Mouse (Mus musculus) C2C12 (cell line): ENCODE results near the gene Hist1h4h. TPM values are rescaled to one million over a fixed set of nuclear protein-coding genes. Genes with fewer than 3 reads are reported as not detected.
A peak's percentile ranks its signal among the peaks of the same experiment; 100 is the strongest.

ENCODE experiments used
- H3K27me3 ChIP-seq: one replicate; pipeline ENCODE4 v1.6.1; 2011; ENCODE audit not compliant: control insufficient read depth, insufficient read depth, insufficient read length
- H3K36me3 ChIP-seq: one replicate; pipeline ENCODE4 v1.6.1; 2011; ENCODE audit not compliant: control insufficient read depth, insufficient read depth
- H3K4me3 ChIP-seq: one replicate; pipeline ENCODE4 v1.5.1; 2011; ENCODE audit warnings: mild to moderate bottlenecking, control low read depth; ENCODE audit not compliant: poor library complexity, insufficient read depth, severe bottlenecking
- H3K79me2 ChIP-seq: one replicate; pipeline ENCODE4 v1.6.1; 2011; ENCODE audit not compliant: control insufficient read depth, insufficient read depth
- H3K79me3 ChIP-seq: one replicate; pipeline ENCODE4 v1.6.1; 2011; ENCODE audit warnings: low read depth, control low read depth
- H3ac ChIP-seq: one replicate; pipeline ENCODE3; 2011; ENCODE audit warnings: low read depth; ENCODE audit not compliant: control insufficient read depth, insufficient read length
- CEBPB ChIP-seq: IDR thresholded peaks from one replicate; pipeline ENCODE4 v1.6.1; 2011; ENCODE audit warnings: low read depth, mild to moderate bottlenecking, control low read depth, moderate library complexity
- CTCF ChIP-seq: IDR thresholded peaks from one replicate; pipeline ENCODE4 v1.5.1; 2011; ENCODE audit not compliant: control insufficient read depth, insufficient read depth, insufficient read length
- FOSL1 ChIP-seq: IDR thresholded peaks from one replicate; pipeline ENCODE4 v1.8.0; 2011; ENCODE audit warnings: mild to moderate bottlenecking, low read length; ENCODE audit not compliant: poor library complexity, insufficient read depth, severe bottlenecking
- MAX ChIP-seq: IDR thresholded peaks from one replicate; pipeline ENCODE4 v1.6.1; 2011; ENCODE audit warnings: mild to moderate bottlenecking, control low read depth
- MYOD1 ChIP-seq: IDR thresholded peaks from one replicate; pipeline ENCODE4 v1.6.1; 2011; ENCODE audit warnings: low read depth; ENCODE audit not compliant: control insufficient read depth, insufficient read length
- MYOG ChIP-seq: IDR thresholded peaks from one replicate; pipeline ENCODE4 v1.6.1; 2011; ENCODE audit not compliant: control insufficient read depth, insufficient read length; ENCODE audit errors: extremely low read depth
- USF1 ChIP-seq: IDR thresholded peaks from one replicate; pipeline ENCODE4 v1.6.1; 2011; ENCODE audit warnings: low read depth, mild to moderate bottlenecking, control low read depth, moderate library complexity
- long read RNA-seq, 2 experiments: library from polyadenylated mRNA; unstranded; transcript quantifications; one replicate each; pipeline ENCODE4 v2.0.0; 2019 to 2020
- polyA plus RNA-seq: library from polyadenylated mRNA; unstranded; fragments of >200 nt; fragmentation: generic; extraction: Trizol; gene quantifications from one replicate; pipeline ENCODE4 v1.2.1, GENCODE M21; 2012; ENCODE audit warnings: missing spikeins

Hist1h4h gene
- 6.9 TPM for polyA plus RNA-seq
- long read RNA-seq, experiment 1, partial matches to known transcripts, result 0 of 2 reads
- long read RNA-seq, experiment 1, other reads (novel, unspliced or antisense), result 0 of 2 reads
- long read RNA-seq, experiment 2, result 0 reads

DNA sequence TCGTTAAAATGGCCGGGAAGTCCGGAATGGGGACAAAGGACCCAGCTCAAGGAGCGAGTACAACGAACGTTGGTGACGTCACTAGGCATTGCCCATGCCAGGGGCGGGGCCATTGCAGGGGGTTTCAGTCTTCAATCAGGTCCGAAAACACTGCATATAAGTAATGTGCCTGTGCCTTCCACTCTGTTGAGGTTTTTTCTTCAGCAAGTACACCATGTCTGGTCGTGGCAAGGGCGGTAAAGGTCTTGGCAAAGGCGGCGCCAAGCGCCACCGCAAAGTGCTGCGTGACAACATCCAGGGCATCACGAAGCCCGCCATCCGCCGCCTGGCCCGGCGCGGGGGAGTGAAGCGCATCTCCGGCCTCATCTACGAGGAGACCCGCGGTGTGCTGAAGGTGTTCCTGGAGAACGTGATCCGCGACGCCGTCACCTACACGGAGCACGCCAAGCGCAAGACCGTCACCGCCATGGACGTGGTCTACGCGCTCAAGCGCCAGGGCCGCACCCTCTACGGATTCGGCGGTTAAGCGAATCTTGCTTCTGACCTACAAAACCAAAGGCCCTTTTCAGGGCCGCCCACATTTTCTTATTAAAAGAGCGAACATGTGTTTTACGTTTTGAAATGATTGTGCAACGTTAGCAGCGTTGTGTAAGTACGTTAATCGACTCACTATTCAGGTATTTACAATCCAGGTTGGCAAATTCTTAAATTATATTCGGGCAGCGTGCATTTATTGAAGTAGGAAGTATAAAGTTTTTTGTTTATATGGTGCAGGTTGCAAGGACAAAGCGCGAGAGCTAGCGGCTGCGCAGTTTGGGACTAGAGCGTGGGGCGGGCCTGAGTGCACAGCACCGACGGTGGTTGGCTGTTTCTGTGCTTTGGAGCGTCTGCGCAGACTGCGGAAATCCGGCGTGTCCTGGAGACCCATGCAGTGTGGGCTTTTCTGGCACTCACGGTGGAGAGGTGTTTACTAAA lies at the start of gene Hist1h4h:
Hist1h4h (plus strand) TSS at position 150 of the 975 bp plus-strand sequence.
- Histone ChIP-seq H3K27me3 (no peaks in the 10 kb centered on the region), H3K79me3 (no peaks in the 10 kb centered on the region), H3K79me2 (peaks cover 4% of the 10 kb centered on the region), H3K4me3 (peak within 1 kb of the TSS; percentile 25), H3K36me3 (no peaks in the 10 kb centered on the region), H3ac (peak within 1 kb of the TSS; percentile 56)
- TF ChIP-seq CEBPB (peak; percentile 92), CTCF (no peak)

- H3K79me2 ChIP-seq, result no peaks in the 10 kb centered on the region
- no peaks in the 10 kb centered on the region for H3K36me3 ChIP-seq
- no peaks in the 10 kb centered on the region for H3K79me3 ChIP-seq
- no peak for TF ChIP-seq CTCF
- no peak for TF ChIP-seq MYOG
- no peak for TF ChIP-seq CEBPB
- no peak for TF ChIP-seq MYOD1
- TF ChIP-seq USF1, result no peak
- TF ChIP-seq MAX, result no peak
- no peak for TF ChIP-seq FOSL1
- H3ac ChIP-seq, result no peak overlapping the region
- peaks cover 3% of the 10 kb centered on the region for H3K27me3 ChIP-seq
- no peak overlapping the region for H3K4me3 ChIP-seq
Measured at GRCm38 (mm10) chr13:23483153-23483552, 47.7 kb upstream of the Hist1h4h start.

DNA sequence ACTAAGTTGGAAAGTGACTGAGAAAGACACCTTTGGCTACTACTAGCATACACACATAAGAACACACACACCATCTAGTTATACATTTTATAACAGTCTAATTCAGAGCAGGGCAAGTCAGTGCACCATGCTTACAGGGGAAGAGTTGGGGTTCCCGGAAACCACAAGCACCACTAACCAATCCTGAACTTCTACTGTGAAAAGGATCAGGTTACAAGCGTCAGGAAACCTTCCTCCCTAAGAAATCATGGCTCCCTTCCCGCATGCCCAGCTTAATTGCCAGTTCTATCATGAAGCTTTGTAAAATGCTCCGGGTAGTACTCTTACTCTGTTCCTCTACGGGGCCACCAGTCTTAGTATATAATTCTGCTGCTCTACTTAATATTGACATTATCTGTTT lies 45.6 kb upstream of the Hist1h4h start:
- H3ac ChIP-seq, result no peak overlapping the region
- no peaks in the 10 kb centered on the region for H3K36me3 ChIP-seq
- TF ChIP-seq MAX (no peak), FOSL1 (no peak), CTCF (no peak), MYOG (no peak), USF1 (no peak), CEBPB (no peak), MYOD1 (no peak)
- no peaks in the 10 kb centered on the region for H3K79me3 ChIP-seq
- no peaks in the 10 kb centered on the region for H3K79me2 ChIP-seq
- H3K4me3 ChIP-seq, result no peak overlapping the region
- H3K27me3 ChIP-seq, result peaks cover 3% of the 10 kb centered on the region

DNA sequence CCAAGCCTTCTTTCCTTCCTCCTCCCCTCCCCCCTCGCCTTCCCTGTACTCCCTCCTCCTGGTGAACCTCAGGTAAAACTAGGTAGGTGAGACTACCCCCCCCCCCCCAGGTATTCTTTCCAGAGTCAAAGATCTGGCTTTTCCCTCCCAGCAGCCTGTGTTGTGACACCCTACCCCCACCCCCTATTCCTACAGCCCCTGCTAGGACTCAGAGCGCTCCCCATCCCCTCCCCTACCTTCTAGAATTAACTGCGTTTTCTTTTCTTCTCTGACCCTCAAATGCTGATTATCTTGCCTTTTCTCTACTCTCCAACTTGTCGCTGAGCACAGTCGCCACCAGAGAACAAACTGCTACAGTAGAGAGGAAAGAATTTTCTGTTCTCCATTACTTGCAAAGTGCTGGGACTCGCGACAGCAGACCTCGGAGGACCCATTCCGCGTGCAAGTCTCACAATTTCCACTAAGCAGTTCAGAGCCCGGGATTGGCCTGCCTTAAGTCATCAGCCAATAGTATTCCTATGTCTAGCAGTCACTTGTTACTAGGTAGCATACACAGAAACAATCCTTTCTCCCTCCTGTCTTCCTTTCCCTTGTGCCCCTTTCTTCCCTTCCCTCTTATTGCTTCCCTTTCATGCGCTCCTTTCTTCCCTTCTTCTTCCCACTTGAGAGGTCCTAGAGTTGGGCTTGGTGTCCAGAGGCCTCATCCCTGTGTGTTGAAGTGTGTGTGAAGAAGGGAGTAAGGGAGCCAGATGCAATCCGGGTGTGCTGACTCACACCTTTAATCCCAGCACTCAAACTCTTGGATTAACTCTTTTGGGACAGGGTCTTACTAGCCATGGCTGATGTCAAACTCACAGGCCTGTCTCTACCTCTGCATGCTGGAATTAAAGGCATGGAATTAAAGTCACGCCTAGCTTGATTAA lies 42.2 kb upstream of the Hist1h4h start, which contains the start of gene Btn2a2:
Btn2a2 (minus strand) TSS at position 458 of the 923 bp plus-strand sequence.
- Histone ChIP-seq H3K27me3 (no peaks in the 10 kb centered on the region), H3K79me3 (no peaks in the 10 kb centered on the region), H3K4me3 (no peak within 1 kb of the TSS), H3K36me3 (no peaks in the 10 kb centered on the region), H3ac (no peak within 1 kb of the TSS), H3K79me2 (no peaks in the 10 kb centered on the region)
- no peak for TF ChIP-seq MYOD1
- no peak for TF ChIP-seq FOSL1
- no peak for TF ChIP-seq MYOG
- no peak for TF ChIP-seq CEBPB
- no peak for TF ChIP-seq MAX
- TF ChIP-seq CTCF, result no peak
- TF ChIP-seq USF1, result no peak

- H3K36me3 ChIP-seq, result no peaks in the 10 kb centered on the region
- H3ac ChIP-seq, result no peak overlapping the region
- no peak overlapping the region for H3K4me3 ChIP-seq
- H3K27me3 ChIP-seq, result no peaks in the 10 kb centered on the region
- H3K79me3 ChIP-seq, result no peaks in the 10 kb centered on the region
- TF ChIP-seq MYOG (no peak), MAX (no peak), MYOD1 (no peak), FOSL1 (no peak), USF1 (no peak), CEBPB (no peak), CTCF (no peak)
- no peaks in the 10 kb centered on the region for H3K79me2 ChIP-seq
Measured at GRCm38 (mm10) chr13:23490863-23491262, 40.0 kb upstream of the Hist1h4h start.
